Mouse (Mus musculus) kidney, adult 2 months (tissue): ENCODE results near the gene Prkce. TPM values are rescaled to one million over a fixed set of nuclear protein-coding genes. Genes with fewer than 3 reads are reported as not detected.

Experiments
- DNase-seq: peaks from one replicate; pipeline ENCODE4 v3.0.0; 2021
- H3K27ac ChIP-seq: fragments of 200-500 bp; 2 replicates; pipeline ENCODE4 v1.5.1; 2012; ENCODE audit warnings: low read depth, low read length, control low read depth, inconsistent platforms; ENCODE audit not compliant: insufficient read depth
- H3K27me3 ChIP-seq: fragments of 200-500 bp; replicated peaks from 2 replicates; pipeline ENCODE4 v1.6.1; 2012; ENCODE audit warnings: mild to moderate bottlenecking, moderate library complexity, low read length, inconsistent platforms; ENCODE audit not compliant: control insufficient read depth, insufficient read depth
- H3K36me3 ChIP-seq: fragments of 200-500 bp; 2 replicates; pipeline ENCODE4 v1.6.1; 2012; ENCODE audit warnings: mild to moderate bottlenecking, moderate library complexity, low read length, inconsistent platforms; ENCODE audit not compliant: control insufficient read depth, insufficient read depth
- H3K4me1 ChIP-seq: fragments of 200-500 bp; 2 replicates; pipeline ENCODE4 v1.6.1; 2011; ENCODE audit warnings: low read length; ENCODE audit not compliant: control insufficient read depth, insufficient read depth
- H3K4me3 ChIP-seq: fragments of 200-500 bp; 2 replicates; pipeline ENCODE4 v1.5.1; 2011; ENCODE audit warnings: mild to moderate bottlenecking, low read depth, low read length, control low read depth; ENCODE audit not compliant: insufficient read depth
- CTCF ChIP-seq: fragments of 200-500 bp; conservative IDR thresholded peaks from 2 replicates; pipeline ENCODE4 v1.5.1; 2011; ENCODE audit warnings: low read depth, mild to moderate bottlenecking, control low read depth, low read length, moderate library complexity, mixed read lengths; ENCODE audit not compliant: insufficient read depth, insufficient read length
- POLR2A ChIP-seq: fragments of 200-500 bp; IDR thresholded peaks from one replicate; pipeline ENCODE4 v1.6.1; 2011; ENCODE audit warnings: low read depth, low read length, control low read depth
- WGBS: fragments of 180-500 bp; shearing (Covaris S2); methylation state at CpG from one replicate; pipeline ENCODE4 v1.1.7; 2018; 5-methylcytosine and 5-hydroxymethylcytosine counted together
- polyA plus RNA-seq: library from polyadenylated mRNA; depleted of rRNA; stranded (reverse); fragments of >200 nt; gene quantifications from 2 replicates; pipeline ENCODE4 v1.2.3, GENCODE M21; 2012

Gene Prkce
- polyA plus RNA-seq, 1 experiment = 6.1 TPM

- H3K4me1 ChIP-seq = peaks cover 9% of the 10 kb centered on the region; the same call in 1 of the 2 replicates
- peak overlapping the region; percentile 13; the same call in 1 of the 2 replicates for H3K27ac ChIP-seq
- peak overlapping the region; percentile 75 for H3K4me3 ChIP-seq
Measured at GRCm38 (mm10) chr17:86144537-86145078, 23.0 kb upstream of the Prkce start.

GRCm38 (mm10) chr17:86145079-86145951 lies 22.3 kb upstream of the Prkce start, which contains the start of gene Srbd1:
TSS of gene Srbd1 (minus strand) at chr17:86145175.
- peak; percentile 96 for DNase-seq
- H3K27ac ChIP-seq = peak within 1 kb of the TSS; percentile 95
- 1% methylated on average over 34 of the region's 45 CpGs for WGBS
- peak within 1 kb of the TSS; percentile 75 for H3K4me3 ChIP-seq
- TF ChIP-seq CTCF (no peak), POLR2A (no peak)
- H3K36me3 ChIP-seq = no peaks in the 10 kb centered on the region; the same call in 1 of the 2 replicates
- H3K27me3 ChIP-seq = no peaks in the 10 kb centered on the region
- peaks cover 9% of the 10 kb centered on the region; the same call in 1 of the 2 replicates for H3K4me1 ChIP-seq

More at GRCm38 (mm10) chr17:86144537-86145078, 23.0 kb upstream of the Prkce start:
- H3K27me3 ChIP-seq = no peaks in the 10 kb centered on the region
- H3K36me3 ChIP-seq = no peaks in the 10 kb centered on the region; the same call in 1 of the 2 replicates
- WGBS = under 1% methylated on average over 33 of the region's 33 CpGs
- peak; percentile 32 for DNase-seq
- TF ChIP-seq CTCF (no peak), POLR2A (no peak)

- no peak for DNase-seq
- H3K4me3 ChIP-seq = no peak overlapping the region
- 97% methylated on average over 1 of the region's 1 CpGs for WGBS
- no peaks in the 10 kb centered on the region for H3K36me3 ChIP-seq
- peaks cover 7% of the 10 kb centered on the region; the same call in 1 of the 2 replicates for H3K4me1 ChIP-seq
- H3K27me3 ChIP-seq = no peaks in the 10 kb centered on the region
- H3K27ac ChIP-seq = no peak overlapping the region
- TF ChIP-seq POLR2A (no peak), CTCF (no peak)
Measured at GRCm38 (mm10) chr17:86149726-86150125, 17.9 kb upstream of the Prkce start.

- TF ChIP-seq POLR2A (no peak), CTCF (no peak)
- Histone ChIP-seq H3K4me3 (no peak overlapping the region), H3K27ac (no peak overlapping the region), H3K27me3 (no peaks in the 10 kb centered on the region), H3K4me1 (peaks cover 1% of the 10 kb centered on the region; the same call in 1 of the 2 replicates), H3K36me3 (no peaks in the 10 kb centered on the region)
- WGBS = 22% methylated on average over 5 of the region's 5 CpGs
- DNase-seq = peak; percentile 84
Measured at GRCm38 (mm10) chr17:86150867-86151348, 16.7 kb upstream of the Prkce start.

GRCm38 (mm10) chr17:86156999-86157398 lies 10.6 kb upstream of the Prkce start:
- Histone ChIP-seq H3K36me3 (no peaks in the 10 kb centered on the region), H3K27ac (no peak overlapping the region), H3K4me1 (no peaks in the 10 kb centered on the region), H3K27me3 (no peaks in the 10 kb centered on the region), H3K4me3 (no peak overlapping the region)
- TF ChIP-seq POLR2A (no peak), CTCF (no peak)
- peak; percentile 27 for DNase-seq
- 71% methylated on average over 6 of the region's 6 CpGs for WGBS

GRCm38 (mm10) chr17:86162672-86163071 lies 4.9 kb upstream of the Prkce start:
- 83% methylated on average over 15 of the region's 15 CpGs for WGBS
- H3K27me3 ChIP-seq = no peaks in the 10 kb centered on the region
- H3K4me3 ChIP-seq = no peak overlapping the region
- no peak for TF ChIP-seq CTCF
- no peak for TF ChIP-seq POLR2A
- DNase-seq = no peak
- no peaks in the 10 kb centered on the region for H3K36me3 ChIP-seq
- H3K4me1 ChIP-seq = peaks cover 7% of the 10 kb centered on the region; the same call in 1 of the 2 replicates
- no peak overlapping the region for H3K27ac ChIP-seq

- H3K27me3 ChIP-seq = no peaks in the 10 kb centered on the region
- TF ChIP-seq POLR2A (no peak), CTCF (no peak)
- no peak for DNase-seq
- no peaks in the 10 kb centered on the region for H3K36me3 ChIP-seq
- 77% methylated on average over 7 of the region's 7 CpGs for WGBS
- no peak overlapping the region for H3K4me3 ChIP-seq
- H3K4me1 ChIP-seq = peaks cover 10% of the 10 kb centered on the region; the same call in 1 of the 2 replicates
- no peak overlapping the region for H3K27ac ChIP-seq
Measured at GRCm38 (mm10) chr17:86164416-86164815, 3.2 kb upstream of the Prkce start.
